Comparison of ENCODE assay signal across 10 mouse cellular contexts in genomic region chr4:132592958-132593357, GRCm38 (mm10). TPM values are rescaled to one million over a fixed set of nuclear protein-coding genes. Genes with fewer than 3 reads are reported as not detected.
DNase-seq lines count a peak whose midpoint lies in the region; ATAC-seq lines count a peak whose summit lies in the region.
"Had no signal": no experiment of that assay in that cellular context is flagged by ENCODE, and none has a peak within 500 bp of the region (broad histone marks: within the 10 kb centered on the region; RNA-seq: fewer than 3 reads in every experiment).

No protein-coding gene starts in this region.

- ATAC-seq in granulocyte monocyte progenitor cell, adult 5-6 weeks (replicated peaks; ENCODE audit: poor library complexity, severe bottlenecking), result peak; percentile 68
- peak; percentile 88 for ATAC-seq in monocyte, adult 5-6 weeks (replicated peaks; ENCODE audit: insufficient number of reproducible peaks, low FRiP score, low TSS enrichment, poor library complexity, severe bottlenecking)
- ATAC-seq in CD4-positive, CD25-positive, alpha-beta regulatory T cell, adult 4 months, result no peak

- peak; percentile 13 for DNase-seq in gastrocnemius, adult 18-20 months (ENCODE audit: low spot score)
- no peak for DNase-seq in gastrocnemius, postnatal 25 days
- DNase-seq in 416B (ENCODE audit: low read depth), result peak; percentile 67
- no peak for DNase-seq in cerebellum, adult 18-20 months
- no peak for DNase-seq in left cerebral cortex, postnatal 36 days (ENCODE audit: low spot score in 2 of 2)
- DNase-seq: cerebellum, adult 8-10 months; right cerebral cortex, postnatal 14 days had no signal

- intact Hi-C loops in left cerebral cortex, postnatal 36 days (cut with DNase I), result no loop called here

RNA-seq across cellular contexts. Expression of gene Ptafr, which starts 29.1 kb away (rescaled TPM):
- total RNA-seq in gastrocnemius, adult 18-20 months (2021), result 1 to 10 TPM in 1 of 2 experiments, under 1 TPM in 1; 0.39 to 1.1 TPM
- 1 to 10 TPM; 1.0 to 1.1 TPM for total RNA-seq in gastrocnemius, postnatal 25 days (2021)
- total RNA-seq in granulocyte monocyte progenitor cell, adult 5-6 weeks (2014; fragmentation: Nextera tagmentation), result 2.4 TPM in 2 replicates
- total RNA-seq in granulocyte monocyte progenitor cell, adult 5-6 weeks (2017), result 1.2 and 1.4 TPM in 2 replicates
- 3.6 to 28.2 TPM (median 24.8 TPM) in 3 replicates for total RNA-seq in monocyte, adult 5-6 weeks (2017)
- 1 to 10 TPM; 3.8 to 4.2 TPM for polyA plus RNA-seq in CD4-positive, CD25-positive, alpha-beta regulatory T cell, adult 4 months (2017; shearing (Covaris generic))
- 1 to 10 TPM; 1.1 to 1.8 TPM for total RNA-seq in left cerebral cortex, postnatal 36 days (2021)

RNA-seq across cellular contexts. Expression of gene Eya3, which starts 45.8 kb away (rescaled TPM):
- 10 to 100 TPM; 11.7 to 13.4 TPM for total RNA-seq in gastrocnemius, adult 18-20 months (2021)
- 10 to 100 TPM; 11.1 to 11.5 TPM for total RNA-seq in gastrocnemius, postnatal 25 days (2021)
- 37.0 and 42.0 TPM in 2 replicates for total RNA-seq in granulocyte monocyte progenitor cell, adult 5-6 weeks (2014; fragmentation: Nextera tagmentation)
- 37.1 and 38.9 TPM in 2 replicates for total RNA-seq in granulocyte monocyte progenitor cell, adult 5-6 weeks (2017)
- total RNA-seq in monocyte, adult 5-6 weeks (2017), result 8.7 to 25.5 TPM (median 18.8 TPM) in 3 replicates
- 10 to 100 TPM; 35.5 to 42.1 TPM for polyA plus RNA-seq in CD4-positive, CD25-positive, alpha-beta regulatory T cell, adult 4 months (2017; shearing (Covaris generic))
- 10 to 100 TPM; 27.4 to 30.4 TPM for total RNA-seq in left cerebral cortex, postnatal 36 days (2021)

RNA-seq across cellular contexts. Expression of gene Dnajc8, which starts 57.6 kb away (rescaled TPM):
- 10 to 100 TPM; 53.7 to 63.2 TPM for total RNA-seq in gastrocnemius, adult 18-20 months (2021)
- 10 to 100 TPM; 43.5 to 44.5 TPM for total RNA-seq in gastrocnemius, postnatal 25 days (2021)
- 136 and 140 TPM in 2 replicates for total RNA-seq in granulocyte monocyte progenitor cell, adult 5-6 weeks (2014; fragmentation: Nextera tagmentation)
- total RNA-seq in granulocyte monocyte progenitor cell, adult 5-6 weeks (2017), result 369 and 376 TPM in 2 replicates
- total RNA-seq in monocyte, adult 5-6 weeks (2017), result 510 to 713 TPM (median 673 TPM) in 3 replicates
- 100 to 1,000 TPM; 322 to 338 TPM for polyA plus RNA-seq in CD4-positive, CD25-positive, alpha-beta regulatory T cell, adult 4 months (2017; shearing (Covaris generic))
- total RNA-seq in left cerebral cortex, postnatal 36 days (2021), result 100 to 1,000 TPM in 1 of 2 experiments, 10 to 100 TPM in 1; 88.6 to 101 TPM

RNA-seq across cellular contexts. Expression of gene Atpif1, which starts 59.5 kb away (rescaled TPM):
- 10 to 100 TPM; 55.5 to 59.0 TPM for total RNA-seq in gastrocnemius, adult 18-20 months (2021)
- 10 to 100 TPM; 46.3 to 58.5 TPM for total RNA-seq in gastrocnemius, postnatal 25 days (2021)
- 781 and 857 TPM in 2 replicates for total RNA-seq in granulocyte monocyte progenitor cell, adult 5-6 weeks (2014; fragmentation: Nextera tagmentation)
- total RNA-seq in granulocyte monocyte progenitor cell, adult 5-6 weeks (2017), result 1,252 and 1,475 TPM in 2 replicates
- total RNA-seq in monocyte, adult 5-6 weeks (2017), result 103 to 180 TPM (median 116 TPM) in 3 replicates
- polyA plus RNA-seq in CD4-positive, CD25-positive, alpha-beta regulatory T cell, adult 4 months (2017; shearing (Covaris generic)), result 100 to 1,000 TPM; 163 to 184 TPM
- total RNA-seq in left cerebral cortex, postnatal 36 days (2021), result 100 to 1,000 TPM; 457 to 501 TPM

Comparison
In these comparisons a context has a peak if more than half of its experiments do, and no peak if none do; other contexts are left out.
1. DNase-seq: peak in gastrocnemius, adult 18-20 months (single experiment) and 416B (single experiment); none in gastrocnemius, postnatal 25 days (single experiment), cerebellum, adult 18-20 months (0 of 2) and left cerebral cortex, postnatal 36 days (0 of 2).